Mouse (Mus musculus) heart, adult 18-20 months (tissue): Measurements from ENCODE around the gene Rps27. TPM values are rescaled to one million over a fixed set of nuclear protein-coding genes. Genes with fewer than 3 reads are reported as not detected.

Experiments
- DNase-seq, 2 experiments: peaks; one replicate each; pipeline ENCODE4 v3.0.0; 2021 to 2022; ENCODE audit warnings: mixed read lengths in 1 of 2
- total RNA-seq, 2 experiments: library from RNA; stranded (reverse); gene quantifications; 2 replicates each; pipeline ENCODE4 v1.2.3; 2021

Gene Rps27
- total RNA-seq, 2 experiments from 2014 or later = 1,057 to 1,251 TPM

DNA sequence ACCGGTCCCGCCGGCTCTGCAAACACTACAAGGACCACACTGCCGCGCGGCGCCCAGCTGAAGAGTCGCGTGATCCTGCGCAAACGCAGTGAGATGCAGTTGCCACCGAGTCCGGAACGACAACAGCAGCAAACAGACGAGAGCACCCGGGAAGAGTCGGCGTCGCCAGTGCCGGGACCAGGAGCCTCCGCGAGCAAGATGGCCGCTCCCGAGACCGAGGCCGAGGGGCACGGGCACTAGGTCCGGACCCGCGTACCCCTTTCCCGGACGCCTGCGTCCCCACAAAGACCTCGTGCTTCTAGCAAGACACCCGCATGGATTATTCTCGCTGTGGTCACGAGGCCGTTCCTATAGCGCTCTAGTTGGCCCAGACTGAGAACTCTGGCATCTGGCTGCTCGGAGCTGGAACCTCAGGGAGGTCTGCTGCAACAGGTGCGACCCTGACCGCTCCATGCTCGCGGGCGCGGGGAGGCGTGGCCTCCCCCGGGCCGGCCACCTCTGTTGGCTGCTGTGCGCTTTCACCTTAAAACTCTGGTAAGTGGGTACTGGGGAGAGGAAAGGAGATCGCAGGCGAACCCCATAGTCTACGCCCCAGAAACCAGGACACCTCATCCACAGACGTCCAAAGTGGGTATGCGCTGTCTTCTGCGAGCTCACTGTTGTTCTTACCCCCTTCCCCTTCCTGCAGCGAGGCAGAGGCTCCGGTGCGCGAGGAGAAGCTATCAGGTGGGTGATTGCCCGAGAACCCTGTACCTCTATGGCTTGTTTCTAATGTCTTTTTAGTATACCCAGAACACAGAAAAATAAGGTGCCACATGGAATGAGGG is 18.3 kb upstream of the Rps27 start, which contains the start of gene Jtb:
Gene Jtb (plus strand): TSS at position 91 of the 827 bp plus-strand sequence.
- DNase-seq = peak; percentile 94 to 96

DNA sequence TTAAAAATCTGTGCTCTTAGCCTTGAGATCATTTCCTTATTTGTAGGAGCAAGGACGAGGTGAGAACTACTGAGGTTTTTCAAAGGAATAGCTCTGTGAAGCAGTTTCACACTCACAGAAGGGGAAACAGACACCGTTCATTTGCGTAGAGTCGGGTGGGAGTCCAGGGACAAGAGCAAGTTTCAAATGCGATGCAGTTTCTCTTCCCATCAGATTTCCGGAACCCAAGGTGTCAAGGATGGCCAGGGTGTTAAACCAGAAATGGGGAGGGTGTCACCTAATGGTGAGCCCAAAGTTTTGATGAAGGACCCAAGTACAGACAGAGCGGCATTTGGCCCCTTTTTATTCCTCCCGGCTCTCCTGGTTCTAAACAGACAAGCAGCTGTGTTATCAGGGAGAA is 17.6 kb upstream of the Rps27 start:
- no peak for DNase-seq

GRCm38 (mm10) chr3:90224331-90224730 is 10.9 kb upstream of the Rps27 start:
- no peak for DNase-seq

- no peak for DNase-seq
Observed at GRCm38 (mm10) chr3:90222941-90223340, 9.5 kb upstream of the Rps27 start.

- no peak for DNase-seq
Observed at GRCm38 (mm10) chr3:90222455-90222854, 9.0 kb upstream of the Rps27 start.

- DNase-seq = no peak
Observed at GRCm38 (mm10) chr3:90221123-90221522, 7.7 kb upstream of the Rps27 start.

- peak; percentile 89 to 92 for DNase-seq
Observed at GRCm38 (mm10) chr3:90220531-90220951, 7.1 kb upstream of the Rps27 start.

GRCm38 (mm10) chr3:90220088-90220487 is 6.6 kb upstream of the Rps27 start:
- peak; percentile 57 to 76 for DNase-seq

DNA sequence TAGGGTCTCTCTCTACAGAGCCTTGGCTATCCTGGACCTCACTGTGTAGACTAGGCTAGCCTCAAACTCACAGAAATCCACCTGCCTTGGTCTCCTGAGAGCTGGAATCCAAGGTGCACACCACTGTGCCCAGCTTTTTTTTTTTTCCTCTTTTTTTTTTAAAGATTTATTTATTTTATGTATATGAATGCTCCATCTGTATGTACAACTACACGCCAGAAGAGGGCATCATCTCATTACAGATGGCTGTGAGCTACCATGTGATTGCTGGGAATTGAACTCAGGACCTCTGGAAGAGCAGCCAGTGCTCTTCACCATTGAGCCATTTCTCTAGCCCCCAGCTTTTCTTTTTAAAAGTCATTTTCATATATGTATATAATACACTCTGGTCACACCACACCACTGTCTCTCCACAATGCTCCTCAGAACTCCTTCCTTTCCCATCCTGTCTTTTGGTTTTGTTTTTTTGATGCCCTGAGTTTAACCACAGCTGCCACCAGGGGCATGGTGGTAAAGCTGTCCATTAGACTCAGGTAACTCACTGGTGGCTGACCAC is 2.5 kb upstream of the Rps27 start:
- no peak for DNase-seq

GRCm38 (mm10) chr3:90213956-90214684 is 669 bp upstream of the Rps27 start:
- DNase-seq = peak in 1 of 2 experiments; percentile 37

GRCm38 (mm10) chr3:90212723-90213122 is 728 bp downstream of the Rps27 start:
- DNase-seq = no peak

GRCm38 (mm10) chr3:90211475-90212398 is 1.7 kb downstream of the Rps27 start:
- DNase-seq = no peak

DNA sequence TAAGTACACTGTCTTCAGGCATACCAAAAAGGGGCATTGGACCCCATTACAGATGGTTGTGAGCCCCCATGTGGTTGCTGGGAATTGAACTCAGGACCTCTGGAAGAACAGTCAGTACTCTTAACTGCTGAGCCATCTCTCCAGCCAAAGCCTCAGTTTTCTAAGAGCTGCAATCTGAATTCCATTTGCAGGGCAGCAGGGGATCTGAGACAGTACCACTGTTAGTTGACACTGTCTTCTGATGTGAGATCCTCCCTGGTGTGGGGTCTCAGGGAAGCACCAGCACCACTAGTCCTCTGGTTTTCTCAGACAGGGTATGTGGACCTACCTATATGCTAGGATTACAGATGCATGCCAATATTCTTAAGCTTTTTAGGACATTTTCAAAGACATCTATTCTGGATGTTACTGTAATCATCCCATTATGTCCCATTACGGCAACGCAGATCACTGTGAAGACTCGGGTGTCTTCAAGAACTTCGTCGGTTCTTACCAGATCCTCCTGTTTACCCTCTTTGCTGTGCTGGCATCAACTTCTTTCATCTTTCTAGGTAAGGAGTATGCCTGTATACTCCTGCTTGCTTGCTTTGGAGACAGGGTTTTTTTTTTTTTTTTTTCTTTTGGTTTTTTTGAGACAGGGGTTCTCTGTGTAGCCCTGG is 3.4 kb downstream of the Rps27 start:
- DNase-seq = no peak

- no peak for DNase-seq
Observed at GRCm38 (mm10) chr3:90208662-90209061, 4.8 kb downstream of the Rps27 start.

GRCm38 (mm10) chr3:90204582-90204981 is 8.9 kb downstream of the Rps27 start:
- no peak for DNase-seq

DNA sequence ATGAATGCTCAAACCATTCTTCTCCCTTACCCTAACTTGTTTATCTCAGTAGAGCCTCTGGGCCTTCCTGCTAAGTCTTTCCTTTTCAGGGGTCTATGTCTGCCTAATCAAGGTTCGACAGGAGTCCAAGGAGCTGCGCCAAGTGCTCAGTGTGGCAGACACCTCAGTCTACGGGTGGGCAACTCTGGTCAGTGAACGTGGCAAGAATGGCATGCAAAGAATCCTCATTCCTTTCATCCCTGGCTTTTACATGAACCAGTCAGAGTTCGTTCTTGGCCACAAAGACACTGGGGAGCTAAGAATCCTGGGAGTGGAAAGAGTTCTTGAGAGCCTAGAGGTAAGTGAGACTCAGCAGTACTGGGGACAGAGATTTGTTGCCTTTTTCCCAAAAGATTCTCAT is 9.8 kb downstream of the Rps27 start:
- DNase-seq = no peak

DNA sequence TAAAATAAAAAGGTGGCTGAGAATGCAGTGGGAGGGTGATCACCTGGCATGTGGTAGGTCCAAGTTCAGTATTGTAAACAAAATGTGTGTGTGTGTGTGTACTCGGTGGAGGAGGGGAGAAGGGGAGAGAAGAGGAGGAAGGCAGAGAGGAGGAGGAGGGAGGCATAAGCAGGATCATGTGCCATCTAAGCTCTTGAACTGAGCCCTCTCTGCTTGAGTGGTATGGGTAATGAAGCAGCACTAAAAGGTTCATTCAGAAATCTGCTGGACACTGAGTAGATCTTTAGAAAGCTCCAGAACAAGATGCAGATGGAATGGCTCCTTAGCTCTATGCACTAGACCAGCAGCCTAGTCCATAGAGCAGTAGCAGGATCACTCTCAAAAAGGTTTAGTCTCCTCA is 10.6 kb downstream of the Rps27 start:
- DNase-seq = no peak

DNA sequence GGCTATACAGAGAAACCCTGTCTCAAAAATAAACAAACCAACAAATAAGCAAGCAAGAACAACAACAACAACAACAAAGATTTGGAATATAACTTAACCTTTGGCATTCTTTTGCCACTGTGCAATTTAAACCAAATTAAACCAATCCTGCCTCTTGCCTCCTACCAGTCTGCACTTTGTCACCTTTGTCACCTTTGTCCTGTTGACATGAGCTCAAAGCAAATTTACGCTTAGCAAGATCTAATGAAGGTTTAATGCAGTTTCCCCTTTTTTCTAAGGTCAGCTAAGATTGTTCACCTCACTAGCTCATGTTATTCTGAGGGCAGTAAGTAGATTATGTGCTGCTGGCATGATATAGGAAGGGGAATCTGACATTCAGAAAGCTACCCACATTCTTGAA is 15.9 kb downstream of the Rps27 start:
- DNase-seq = no peak

GRCm38 (mm10) chr3:90195644-90196043 is 17.8 kb downstream of the Rps27 start:
- no peak for DNase-seq

DNA sequence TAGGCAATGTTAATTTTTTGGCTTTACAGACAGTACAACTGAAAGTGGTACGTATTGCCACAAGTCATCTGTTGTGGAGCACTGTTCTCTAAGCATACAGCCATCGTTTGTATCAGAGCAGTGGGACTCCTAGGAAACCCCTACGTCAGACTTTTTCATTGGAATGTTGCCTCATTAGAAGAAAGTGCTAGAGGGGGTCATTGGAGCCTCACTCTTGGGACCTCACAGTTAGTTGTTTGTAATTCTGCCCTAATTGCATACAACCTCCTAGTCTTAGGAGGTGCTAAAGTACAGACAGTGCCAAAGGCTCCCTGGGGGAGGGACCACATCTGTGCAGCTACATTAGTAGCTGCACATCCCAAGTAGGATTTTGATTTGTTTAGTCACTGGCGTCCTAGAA is 18.7 kb downstream of the Rps27 start:
- DNase-seq = no peak

GRCm38 (mm10) chr3:90190859-90191510 is 22.5 kb downstream of the Rps27 start:
- no peak for DNase-seq
